Mouse (Mus musculus): ENCODE measurements around the gene Prokr2.
A peak's percentile ranks its signal among the peaks of the same experiment; 100 is the strongest.
"Not testable (repeated sequence)": the region's sequence is repeated elsewhere in the genome, so short reads cannot be mapped to it uniquely, and the experiment has no call there.

Prokr2 gene

DNA sequence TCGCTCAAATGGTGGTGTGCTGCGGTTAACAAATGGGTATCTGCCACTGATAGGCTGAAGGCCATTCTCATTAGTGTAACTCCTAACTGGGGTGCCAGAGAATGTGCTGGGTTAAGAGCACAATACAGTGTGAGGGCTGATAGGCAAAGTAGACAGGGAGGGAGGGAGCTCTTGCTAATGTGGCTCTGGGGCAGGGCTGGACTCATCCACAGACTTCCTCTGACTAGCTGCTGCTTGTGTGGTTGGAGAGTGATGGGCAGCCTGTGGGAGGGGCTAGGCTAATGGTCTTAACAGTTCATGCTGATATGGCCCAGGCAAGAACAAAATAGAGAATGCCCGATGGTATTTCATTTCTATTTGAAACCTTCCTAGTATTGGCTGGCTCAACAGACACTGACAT, 44.0 kb downstream of the Prokr2 start:
- DNase-seq (ENCODE audit: low read depth, low spot score): no peak

- DNase-seq (ENCODE audit: low read depth, low spot score): peak; percentile 55
Measured at GRCm38 (mm10) chr2:132340350-132340749, 44.9 kb downstream of the Prokr2 start.

DNA sequence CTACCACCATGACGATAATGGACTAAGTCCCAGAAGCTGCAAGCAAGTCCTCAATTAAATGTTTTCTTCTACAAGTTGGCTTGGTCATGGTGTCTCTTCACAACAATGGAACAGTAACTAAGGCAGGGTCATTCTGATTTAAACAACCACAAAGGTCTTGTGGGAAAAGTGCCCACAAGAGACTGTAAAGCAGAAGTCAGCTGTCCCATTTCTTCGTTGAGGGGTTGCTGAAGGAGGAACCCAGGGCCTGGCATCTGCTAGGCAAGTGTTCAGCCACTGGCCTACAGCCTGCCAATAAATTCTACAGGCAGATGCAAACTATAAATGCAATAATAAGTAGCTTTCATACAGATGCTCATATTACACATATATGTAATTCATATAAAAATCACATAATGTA, 48.0 kb downstream of the Prokr2 start:
- DNase-seq (ENCODE audit: low read depth, low spot score): no peak

- DNase-seq (ENCODE audit: low read depth, low spot score): no peak
Measured at GRCm38 (mm10) chr2:132323541-132323940, 61.7 kb downstream of the Prokr2 start.

- no peak for DNase-seq (ENCODE audit: low read depth, low spot score)
Measured at GRCm38 (mm10) chr2:132320516-132320915, 64.7 kb downstream of the Prokr2 start.

DNA sequence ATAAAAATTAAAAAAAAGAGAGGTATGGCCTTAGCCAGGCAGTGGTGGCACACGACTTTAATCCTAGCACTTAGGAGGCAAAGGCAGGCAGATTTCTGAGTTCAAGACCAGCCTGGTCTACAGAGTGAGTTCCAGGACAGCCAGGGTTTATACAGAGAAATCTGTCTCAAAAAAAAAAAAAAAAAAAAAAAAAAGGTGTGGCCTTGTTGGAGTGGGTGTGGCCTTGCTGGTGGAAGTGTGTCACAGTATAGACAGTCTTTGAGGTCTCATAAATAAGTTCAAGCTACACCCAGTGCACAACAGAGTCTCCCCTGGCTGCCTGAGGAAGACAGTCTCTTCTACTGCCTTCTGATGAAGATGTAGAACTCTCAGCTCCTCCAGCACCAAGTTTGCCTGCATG, 68.1 kb downstream of the Prokr2 start:
- no peak for DNase-seq (ENCODE audit: low read depth, low spot score)

DNA sequence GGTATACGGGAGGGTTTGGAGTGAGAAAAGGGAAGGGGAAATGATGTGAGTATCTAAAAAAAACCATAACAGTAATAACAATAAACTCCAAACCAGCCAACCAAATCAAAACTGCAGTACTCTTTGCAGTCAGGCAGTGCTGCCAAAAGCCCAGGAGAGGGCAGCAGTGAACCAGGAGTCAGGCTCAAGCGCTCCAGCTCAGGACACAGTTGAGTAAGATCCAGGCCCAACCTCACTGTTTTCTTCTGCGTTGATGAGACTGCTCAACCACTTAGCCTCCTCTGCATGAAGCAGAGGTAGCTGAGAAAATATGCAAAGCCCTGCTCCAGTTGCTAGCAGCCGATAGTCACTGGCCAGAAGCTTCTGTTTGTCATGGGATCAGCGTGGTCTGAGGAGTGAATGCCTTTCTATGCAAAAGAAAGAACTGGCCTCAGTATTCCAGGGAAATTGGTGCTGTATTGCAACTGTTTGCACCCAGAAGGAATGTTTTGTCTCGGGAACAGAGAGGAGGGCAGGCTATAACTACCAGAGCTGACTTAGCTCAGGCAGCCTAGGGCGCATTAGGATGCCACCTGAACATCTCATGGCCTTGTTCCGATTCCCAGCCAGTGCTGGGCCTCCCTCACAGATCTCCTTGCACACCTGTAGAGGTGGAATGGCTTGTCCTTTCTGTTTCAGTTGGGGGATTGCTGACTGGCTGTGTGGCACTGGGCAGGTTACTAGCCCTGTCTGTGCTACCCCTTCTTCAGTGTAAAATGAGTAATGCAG, 69.0 kb downstream of the Prokr2 start:
- peak; percentile 92 for DNase-seq (ENCODE audit: low read depth, low spot score)

- DNase-seq (ENCODE audit: low read depth, low spot score): not testable (repeated sequence)
Measured at GRCm38 (mm10) chr2:132314057-132314456, 71.2 kb downstream of the Prokr2 start.

- no peak for DNase-seq (ENCODE audit: low read depth, low spot score)
Measured at GRCm38 (mm10) chr2:132313568-132313967, 71.7 kb downstream of the Prokr2 start.

GRCm38 (mm10) chr2:132312616-132313015, 72.6 kb downstream of the Prokr2 start:
- no peak for DNase-seq (ENCODE audit: low read depth, low spot score)

DNA sequence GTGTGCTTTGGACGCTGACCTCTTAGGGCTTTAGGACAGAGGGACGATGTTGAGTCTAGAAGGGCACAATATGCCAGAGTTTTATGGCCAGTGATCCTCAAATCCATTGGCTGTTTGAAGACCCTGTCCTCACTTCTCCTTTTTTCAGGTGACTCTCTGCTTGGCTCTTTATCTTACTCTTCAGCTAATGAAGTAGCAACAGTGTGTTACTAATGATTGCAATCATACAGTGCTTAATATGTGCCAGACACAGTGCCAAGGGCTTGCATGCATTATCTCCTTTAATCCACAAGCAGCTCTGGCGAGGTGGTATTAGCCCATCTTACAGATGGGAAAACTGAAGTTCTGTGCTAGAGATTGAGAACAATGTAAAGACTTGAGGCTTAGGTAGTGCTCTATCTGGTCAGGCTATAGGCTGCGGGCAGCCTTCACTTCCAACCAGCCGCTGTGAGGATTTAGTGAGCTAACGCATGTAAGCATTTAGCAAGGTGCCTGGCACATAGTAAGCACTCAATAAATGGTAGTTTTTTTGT, 75.8 kb downstream of the Prokr2 start:
- no peak for DNase-seq (ENCODE audit: low read depth, low spot score)

GRCm38 (mm10) chr2:132308829-132309228, 76.4 kb downstream of the Prokr2 start:
- DNase-seq (ENCODE audit: low read depth, low spot score): no peak

DNA sequence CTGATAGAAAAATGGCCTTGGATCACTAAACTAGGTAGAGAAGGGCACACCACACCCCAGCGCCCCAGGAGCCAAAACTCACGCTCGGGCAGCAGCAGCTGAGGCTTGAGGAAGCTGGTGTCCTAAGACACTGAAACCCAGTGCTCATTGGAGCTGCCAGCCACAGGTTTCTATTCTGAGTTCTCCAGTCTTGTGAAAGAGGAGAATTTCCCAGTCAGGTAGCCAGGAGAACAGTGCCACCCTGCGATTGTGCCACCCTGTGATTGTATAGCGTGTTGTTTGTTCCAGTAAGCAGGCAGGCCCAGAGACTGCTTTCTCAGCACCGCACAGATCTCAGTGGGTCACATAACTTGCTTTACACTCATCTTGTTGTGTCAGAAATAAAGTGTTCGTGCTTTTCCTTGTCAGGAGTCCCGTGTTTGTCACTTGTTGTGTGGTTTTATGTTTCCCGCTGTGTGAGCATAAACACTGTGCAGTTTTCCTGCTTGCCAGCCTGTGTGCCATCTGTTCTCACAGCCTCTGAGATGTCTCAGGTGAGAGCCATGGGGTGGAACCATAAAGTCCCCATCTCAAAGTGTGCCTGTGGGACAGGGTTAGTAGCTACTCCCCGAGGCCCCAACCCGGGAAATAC, 77.9 kb downstream of the Prokr2 start:
- peak; percentile 80 for DNase-seq (ENCODE audit: low read depth, low spot score)

DNA sequence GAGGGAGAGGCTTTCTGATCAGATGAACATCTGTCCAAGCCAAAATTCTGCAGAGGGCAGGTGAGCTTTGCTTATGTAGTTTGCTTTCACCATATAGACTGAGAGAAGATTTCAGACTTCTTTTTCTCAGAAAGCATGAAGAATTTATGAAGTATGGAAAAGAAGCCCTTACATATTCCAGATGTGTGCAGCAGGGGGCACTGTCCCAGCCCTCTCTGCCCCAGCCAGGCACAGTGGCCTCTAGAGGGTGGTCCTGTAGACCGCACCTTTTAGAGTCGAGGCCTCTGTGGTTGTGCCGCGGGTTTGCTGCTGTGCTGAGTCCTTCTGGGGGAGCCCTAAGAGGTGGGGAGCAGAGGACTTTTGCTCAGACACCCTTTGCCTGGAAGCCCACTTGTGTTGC, 79.3 kb downstream of the Prokr2 start:
- DNase-seq (ENCODE audit: low read depth, low spot score): no peak

GRCm38 (mm10) chr2:132305165-132305564, 80.1 kb downstream of the Prokr2 start:
- no peak for DNase-seq (ENCODE audit: low read depth, low spot score)

- DNase-seq (ENCODE audit: low read depth, low spot score): no peak
Measured at GRCm38 (mm10) chr2:132301436-132301835, 83.8 kb downstream of the Prokr2 start.

- no peak for DNase-seq (ENCODE audit: low read depth, low spot score)
Measured at GRCm38 (mm10) chr2:132298250-132298649, 87.0 kb downstream of the Prokr2 start.

DNA sequence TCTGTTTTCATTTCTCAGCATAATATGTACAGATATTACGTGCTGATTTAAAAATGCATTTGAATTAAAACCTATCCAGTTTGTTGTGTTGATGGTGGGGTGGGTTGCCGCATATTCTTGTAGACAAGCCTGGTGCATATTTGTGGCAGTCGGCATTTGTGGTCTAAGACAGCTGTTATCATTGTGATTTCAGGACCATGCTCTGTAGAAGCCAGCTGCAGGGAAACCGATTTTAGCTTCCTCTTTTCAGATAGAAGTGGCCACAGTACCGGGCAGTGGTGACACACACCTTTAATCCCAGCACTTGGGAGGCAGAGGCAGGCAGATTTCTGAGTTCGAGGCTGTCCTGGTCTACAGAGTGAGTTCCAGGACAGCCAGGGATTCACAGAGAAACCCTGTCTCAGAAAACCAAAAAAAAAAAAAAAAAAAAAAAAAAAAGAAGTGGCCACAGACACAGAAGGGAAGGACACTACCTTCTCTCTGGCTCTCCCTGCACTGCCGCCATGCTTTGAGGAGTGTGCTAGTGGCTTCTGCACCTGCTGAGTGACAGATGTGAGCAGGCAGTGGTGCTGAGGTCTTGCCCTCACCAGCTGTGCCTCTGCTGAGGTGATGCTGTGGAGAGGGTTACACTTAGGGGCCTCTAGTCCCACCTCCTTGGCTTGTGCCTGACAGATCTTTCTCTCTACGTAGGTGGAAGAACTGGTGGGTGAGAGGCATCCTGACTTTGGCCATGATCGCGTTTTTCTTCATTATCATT, 91.4 kb downstream of the Prokr2 start:
- no peak for DNase-seq (ENCODE audit: low read depth, low spot score)

GRCm38 (mm10) chr2:132292083-132292482, 93.2 kb downstream of the Prokr2 start:
- DNase-seq (ENCODE audit: low read depth, low spot score): peak; percentile 92

GRCm38 (mm10) chr2:132291265-132291664, 94.0 kb downstream of the Prokr2 start:
- DNase-seq (ENCODE audit: low read depth, low spot score): peak; percentile 42

DNA sequence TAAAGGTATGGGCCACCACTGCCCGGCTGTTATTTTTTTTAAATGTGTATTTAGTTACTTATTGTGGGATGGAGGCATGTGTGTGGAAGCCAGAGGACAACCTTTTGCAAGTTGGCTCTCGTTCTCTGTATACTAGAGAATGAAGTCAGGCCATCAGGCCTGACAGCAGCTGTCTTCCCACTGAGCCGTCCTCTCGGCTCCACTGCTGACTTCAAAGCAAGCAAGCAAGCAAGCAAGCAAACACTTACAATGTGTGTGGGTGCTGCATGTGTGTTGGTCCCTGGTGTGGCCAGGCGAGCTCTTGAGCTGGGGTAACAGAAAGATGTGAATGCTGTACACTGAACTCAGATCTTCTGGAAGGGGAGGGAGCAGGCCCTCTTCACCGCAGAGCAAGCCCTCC, 94.4 kb downstream of the Prokr2 start:
- peak; percentile 45 for DNase-seq (ENCODE audit: low read depth, low spot score)

DNA sequence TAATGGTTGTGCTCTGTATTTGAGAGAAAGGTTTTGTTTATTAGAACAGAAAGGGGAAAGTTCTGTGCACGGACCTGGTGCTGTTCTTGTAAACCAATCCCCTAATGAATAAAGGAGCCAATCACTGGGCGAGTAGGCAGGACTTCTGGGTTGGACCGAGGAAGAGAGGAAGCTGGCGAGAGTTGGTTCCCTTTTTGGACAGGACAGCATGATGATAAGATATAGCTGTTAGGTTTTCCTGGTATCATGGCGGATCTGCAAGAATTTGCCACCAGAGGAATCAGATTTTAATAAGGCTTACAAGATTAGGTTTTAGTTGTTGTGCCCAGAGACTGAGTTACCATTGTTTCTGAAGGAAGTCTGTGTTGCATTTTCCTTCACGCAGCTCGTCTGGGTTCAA, 96.0 kb downstream of the Prokr2 start:
- DNase-seq (ENCODE audit: low read depth, low spot score): not testable (repeated sequence)

Measured in brain, adult 2 months (tissue).